Mouse (Mus musculus) ovary, postnatal 14 days (tissue): ENCODE measurements around the gene Tex12.

Experiments
- DNase-seq: peaks from one replicate; pipeline ENCODE4 v3.0.0; 2022; ENCODE audit warnings: low spot score

Tex12 gene

DNA sequence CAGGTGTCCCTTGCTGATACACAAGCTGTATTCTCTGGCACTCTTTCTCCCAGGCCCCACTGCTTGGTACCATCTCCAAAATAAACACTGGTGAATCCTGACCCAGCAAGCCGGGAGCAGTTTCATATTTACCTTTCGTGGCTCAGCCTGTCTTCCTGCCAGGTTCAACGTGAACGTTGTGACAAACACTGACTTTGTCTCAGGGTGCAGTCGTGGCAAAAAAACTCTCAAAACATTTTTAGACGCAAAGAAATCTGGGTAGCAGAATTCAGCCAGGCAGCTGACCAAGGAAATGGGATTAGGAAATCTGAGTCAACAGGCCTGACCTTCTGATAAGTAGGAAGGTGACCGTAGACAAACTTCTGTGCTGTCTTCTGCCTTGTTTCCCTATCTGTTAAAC lies 53.6 kb downstream of the Tex12 start:
- DNase-seq, result no peak
